Mouse (Mus musculus) midbrain, embryonic 12.5 days (tissue): ENCODE results near the gene Enpp7. TPM values are rescaled to one million over a fixed set of nuclear protein-coding genes. Genes with fewer than 3 reads are reported as not detected.
A peak's percentile ranks its signal among the peaks of the same experiment; 100 is the strongest.

Source experiments
- ATAC-seq: fragments of 200-750 bp; cut with Nextera tagmentation; 2 replicates; pipeline ENCODE4 v1.8.0; 2017; ENCODE audit warnings: low read depth, moderate TSS enrichment, moderate library complexity; ENCODE audit not compliant: low FRiP score
- H3K27ac ChIP-seq: fragments of 300-500 bp; sonication (generic); replicated peaks from 2 replicates; pipeline ENCODE4 v1.5.1; 2016; ENCODE audit warnings: mild to moderate bottlenecking
- H3K27me3 ChIP-seq: fragments of 300-500 bp; sonication (generic); 2 replicates; pipeline ENCODE4 v1.6.1; 2016; ENCODE audit warnings: mild to moderate bottlenecking
- H3K36me3 ChIP-seq: fragments of 300-500 bp; sonication (generic); 2 replicates; pipeline ENCODE4 v1.6.1; 2016
- H3K4me1 ChIP-seq: fragments of 300-500 bp; sonication (generic); 2 replicates; pipeline ENCODE4 v1.6.1; 2016
- H3K4me2 ChIP-seq: fragments of 300-500 bp; sonication (generic); replicated peaks from 2 replicates; pipeline ENCODE4 v1.6.1; 2016; ENCODE audit warnings: mild to moderate bottlenecking, moderate library complexity
- H3K4me3 ChIP-seq: fragments of 300-500 bp; sonication (generic); 2 replicates; pipeline ENCODE4 v1.5.1; 2016; ENCODE audit warnings: mild to moderate bottlenecking
- H3K9ac ChIP-seq: fragments of 300-500 bp; sonication (generic); replicated peaks from 2 replicates; pipeline ENCODE4 v1.6.1; 2016; ENCODE audit warnings: mild to moderate bottlenecking, moderate library complexity
- H3K9me3 ChIP-seq: fragments of 300-500 bp; sonication (generic); 2 replicates; pipeline ENCODE4 v1.6.1; 2016; ENCODE audit warnings: mild to moderate bottlenecking
- WGBS: fragments of 180-500 bp; shearing (Covaris S2); methylation state at CpG from one replicate; pipeline ENCODE4 v1.1.7; 2016; 5-methylcytosine and 5-hydroxymethylcytosine counted together
- polyA plus RNA-seq: library from polyadenylated mRNA; unstranded; fragments of >200 nt; fragmentation: Nextera tagmentation; extraction: Ambion mirVana; gene quantifications from 2 replicates; pipeline ENCODE4 v1.2.1, GENCODE M21; 2016

Gene Enpp7
- polyA plus RNA-seq, 1 experiment from 2014 or later: not detected

DNA sequence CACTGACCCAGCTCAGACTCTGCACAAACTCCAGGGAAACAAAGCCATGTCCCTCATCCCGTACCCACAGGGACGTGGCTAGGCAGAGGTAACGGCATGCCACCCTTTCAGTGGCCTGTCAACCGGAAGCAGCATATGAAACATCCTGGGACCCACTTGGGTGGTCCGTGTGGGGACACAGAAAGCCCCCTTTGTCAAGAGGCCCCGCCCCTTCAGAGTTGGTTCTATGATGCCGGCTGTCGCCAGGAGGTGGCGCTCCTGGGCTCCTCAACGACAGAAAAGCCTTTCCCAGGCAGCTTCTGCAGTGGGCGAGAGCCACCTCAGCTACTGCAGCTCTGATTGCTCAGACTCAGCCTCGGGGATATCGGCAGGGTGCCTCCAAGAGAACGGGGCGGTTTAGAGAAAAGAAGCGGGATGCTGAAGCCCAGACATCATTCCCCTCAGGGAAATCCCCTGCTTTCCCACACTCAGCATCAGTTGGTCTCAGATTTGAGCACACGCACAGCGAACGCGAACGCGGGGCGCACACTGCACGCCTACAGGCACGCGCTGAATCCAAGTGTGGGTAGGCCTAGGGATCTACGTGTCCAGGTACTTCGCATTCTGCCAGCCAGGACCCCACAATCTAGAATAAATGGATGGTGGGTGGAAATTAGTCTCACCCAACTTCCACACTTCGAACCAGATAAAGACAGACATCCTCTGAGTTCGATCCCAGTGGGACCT is 10.7 kb downstream of the Enpp7 start:
- Histone ChIP-seq H3K27ac (peak overlapping the region; percentile 72), H3K4me3 (peak overlapping the region; percentile 28), H3K9ac (peak overlapping the region; percentile 34; the same call in 1 of the 2 replicates), H3K4me1 (peaks cover 34% of the 10 kb centered on the region), H3K4me2 (peak overlapping the region; percentile 60), H3K9me3 (no peaks in the 10 kb centered on the region), H3K36me3 (no peaks in the 10 kb centered on the region), H3K27me3 (peaks cover 46% of the 10 kb centered on the region)
- ATAC-seq: peak; percentile 75
- 5% methylated on average over 30 of the region's 30 CpGs for WGBS

DNA sequence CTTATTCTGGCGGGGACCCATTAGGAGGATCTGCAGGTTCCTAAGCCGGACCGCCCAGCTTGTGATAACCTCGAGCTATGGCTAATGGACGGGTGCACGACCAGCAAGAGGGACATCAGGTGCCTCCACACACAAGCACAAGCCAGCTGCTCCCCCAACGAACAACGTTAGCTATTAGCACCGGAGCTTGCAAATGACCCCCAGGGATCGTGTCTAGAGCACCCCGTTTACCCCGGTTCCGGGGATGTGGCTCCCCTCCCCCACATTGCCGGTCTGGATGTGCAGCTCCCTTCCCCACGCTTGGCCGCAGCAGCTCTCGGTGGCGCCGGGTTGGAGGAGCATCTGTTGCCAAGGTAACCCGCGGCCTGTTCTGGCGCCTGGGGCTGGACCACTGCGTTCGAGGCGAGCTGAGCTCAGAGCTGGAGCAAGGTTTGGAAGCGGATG is 11.4 kb downstream of the Enpp7 start:
- Histone ChIP-seq H3K27me3 (peaks cover 39% of the 10 kb centered on the region), H3K9me3 (no peaks in the 10 kb centered on the region), H3K4me3 (peak overlapping the region; percentile 28), H3K9ac (peak overlapping the region; percentile 44; the same call in 1 of the 2 replicates), H3K4me1 (peaks cover 33% of the 10 kb centered on the region), H3K27ac (peak overlapping the region; percentile 72), H3K4me2 (peak overlapping the region; percentile 60), H3K36me3 (no peaks in the 10 kb centered on the region)
- ATAC-seq: peak; percentile 75
- 2% methylated on average over 26 of the region's 26 CpGs for whole genome bisulfite sequencing

DNA sequence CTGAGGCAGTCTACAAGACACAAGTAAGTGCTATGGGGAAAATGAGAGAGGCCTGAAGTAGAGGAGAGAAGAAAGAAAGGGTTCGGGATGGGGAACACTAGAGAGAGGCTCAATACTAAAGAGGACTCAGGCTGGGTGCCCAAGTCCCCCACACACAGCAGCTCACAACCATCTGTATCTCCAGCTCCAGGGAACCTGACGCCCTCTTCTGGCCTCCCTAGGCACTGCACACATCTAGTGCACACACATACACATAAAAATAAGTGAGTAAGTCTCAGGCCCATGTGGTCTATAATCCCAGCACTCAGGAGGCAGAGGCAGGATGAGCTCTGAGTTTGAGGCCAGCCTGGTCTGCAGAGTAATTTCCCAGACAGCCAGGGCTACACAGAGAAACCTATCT is 12.9 kb downstream of the Enpp7 start:
- H3K9ac ChIP-seq: no peak overlapping the region
- H3K27me3 ChIP-seq: peaks cover 37% of the 10 kb centered on the region
- H3K4me1 ChIP-seq: peaks cover 21% of the 10 kb centered on the region
- no peak overlapping the region for H3K4me2 ChIP-seq
- 69% methylated on average over 2 of the region's 2 CpGs for whole genome bisulfite sequencing
- H3K36me3 ChIP-seq: no peaks in the 10 kb centered on the region
- no peak overlapping the region for H3K27ac ChIP-seq
- no peaks in the 10 kb centered on the region for H3K9me3 ChIP-seq
- ATAC-seq: no peak
- H3K4me3 ChIP-seq: no peak overlapping the region

DNA sequence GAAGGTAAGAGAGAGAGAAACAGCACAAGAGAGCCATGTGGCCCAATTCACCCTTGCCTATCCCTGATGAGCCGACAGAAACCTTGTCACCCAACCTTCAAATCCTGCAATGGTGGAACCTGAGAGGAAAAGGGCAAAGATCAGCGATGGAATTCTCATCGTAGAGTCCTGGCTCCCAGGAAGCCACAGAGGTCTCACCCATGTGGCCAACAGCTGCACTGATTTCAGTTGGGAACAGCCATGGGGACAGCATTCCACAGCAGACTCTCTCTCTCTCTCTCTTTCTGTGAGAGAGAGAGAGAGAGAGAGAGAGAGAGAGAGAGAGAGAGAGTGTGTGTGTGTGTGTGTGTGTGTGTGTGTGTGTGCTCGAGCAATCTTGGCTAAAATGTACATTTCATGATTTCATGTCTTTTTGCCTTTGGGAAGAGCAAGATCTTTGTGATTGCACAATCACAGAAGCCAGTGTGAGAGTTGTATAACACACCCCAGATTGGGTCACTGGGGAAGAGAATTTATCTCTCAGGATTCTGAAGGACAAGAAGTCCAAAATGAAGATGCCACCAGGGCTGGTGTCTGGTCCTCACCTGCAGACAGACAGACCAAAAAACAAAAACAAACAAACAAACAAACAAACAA is 13.6 kb downstream of the Enpp7 start:
- no peak for ATAC-seq
- no peaks in the 10 kb centered on the region for H3K36me3 ChIP-seq
- H3K27ac ChIP-seq: no peak overlapping the region
- no peak overlapping the region for H3K4me2 ChIP-seq
- H3K4me1 ChIP-seq: peaks cover 21% of the 10 kb centered on the region
- H3K9ac ChIP-seq: no peak overlapping the region
- WGBS: 66% methylated on average over 4 of the region's 4 CpGs
- H3K27me3 ChIP-seq: peaks cover 33% of the 10 kb centered on the region
- H3K9me3 ChIP-seq: no peaks in the 10 kb centered on the region
- H3K4me3 ChIP-seq: no peak overlapping the region

DNA sequence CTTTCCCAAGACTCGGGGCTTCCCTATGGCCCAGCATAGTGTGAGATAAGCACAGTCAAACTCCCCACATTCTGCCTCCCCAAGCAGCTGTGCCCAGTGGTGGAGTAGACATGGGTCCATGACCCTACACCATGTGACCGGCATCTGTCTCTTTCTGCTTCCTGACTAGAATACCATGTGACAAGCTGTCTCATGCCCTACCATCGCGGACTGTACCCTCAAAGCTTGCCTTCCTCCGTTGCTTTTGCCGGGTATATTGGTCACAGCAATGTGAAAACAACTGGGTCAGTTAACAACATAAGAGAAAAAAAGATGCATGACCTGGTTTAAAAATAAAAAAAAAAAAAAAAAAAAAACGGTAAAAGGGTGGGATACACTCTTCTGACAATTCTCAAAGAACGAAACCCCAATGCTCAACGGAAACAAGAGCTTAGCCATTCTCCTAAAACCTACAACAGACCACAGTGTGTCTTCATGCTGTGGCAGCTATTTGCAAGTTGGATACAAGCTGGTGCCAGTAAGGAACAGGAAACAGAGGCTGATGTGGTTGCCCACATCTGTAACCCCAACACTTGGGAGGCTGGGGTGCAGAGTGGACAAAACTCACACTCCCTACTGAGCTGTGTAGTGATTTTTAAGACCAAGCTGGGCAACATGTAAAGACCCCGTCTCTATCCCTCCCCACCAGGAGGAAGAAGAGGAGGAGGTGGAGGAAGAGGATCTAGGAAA is 17.7 kb downstream of the Enpp7 start:
- Histone ChIP-seq H3K9me3 (no peaks in the 10 kb centered on the region), H3K27me3 (peaks cover 7% of the 10 kb centered on the region; the same call in 1 of the 2 replicates), H3K9ac (no peak overlapping the region), H3K4me2 (no peak overlapping the region), H3K27ac (no peak overlapping the region), H3K4me3 (no peak overlapping the region), H3K36me3 (no peaks in the 10 kb centered on the region), H3K4me1 (no peaks in the 10 kb centered on the region; the same call in 1 of the 2 replicates)
- ATAC-seq: no peak
- 89% methylated on average over 10 of the region's 10 CpGs for WGBS

DNA sequence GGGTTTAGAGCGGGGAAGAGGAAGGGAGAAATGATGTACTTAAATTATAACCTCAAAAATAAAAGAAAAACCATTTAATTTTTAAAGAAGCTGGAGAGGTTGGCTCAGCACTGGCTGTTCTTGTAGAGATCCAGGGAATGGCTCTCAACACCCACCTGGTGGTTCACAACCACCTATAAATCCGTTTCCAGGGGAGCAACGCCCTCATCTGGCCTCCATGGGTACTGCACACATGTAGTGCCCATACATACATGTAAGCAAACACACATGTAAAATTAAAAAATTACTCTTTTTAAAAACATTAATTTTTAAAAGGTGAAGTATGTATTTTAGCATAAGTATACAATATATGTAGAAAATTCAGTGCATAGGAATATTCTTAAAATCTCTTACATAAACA is 18.5 kb downstream of the Enpp7 start:
- peaks cover 3% of the 10 kb centered on the region; the same call in 1 of the 2 replicates for H3K27me3 ChIP-seq
- H3K27ac ChIP-seq: no peak overlapping the region
- 65% methylated on average over 3 of the region's 3 CpGs for WGBS
- H3K9me3 ChIP-seq: no peaks in the 10 kb centered on the region
- H3K36me3 ChIP-seq: no peaks in the 10 kb centered on the region
- no peak overlapping the region for H3K9ac ChIP-seq
- no peak overlapping the region for H3K4me2 ChIP-seq
- H3K4me3 ChIP-seq: no peak overlapping the region
- no peak for ATAC-seq
- no peaks in the 10 kb centered on the region; the same call in 1 of the 2 replicates for H3K4me1 ChIP-seq

DNA sequence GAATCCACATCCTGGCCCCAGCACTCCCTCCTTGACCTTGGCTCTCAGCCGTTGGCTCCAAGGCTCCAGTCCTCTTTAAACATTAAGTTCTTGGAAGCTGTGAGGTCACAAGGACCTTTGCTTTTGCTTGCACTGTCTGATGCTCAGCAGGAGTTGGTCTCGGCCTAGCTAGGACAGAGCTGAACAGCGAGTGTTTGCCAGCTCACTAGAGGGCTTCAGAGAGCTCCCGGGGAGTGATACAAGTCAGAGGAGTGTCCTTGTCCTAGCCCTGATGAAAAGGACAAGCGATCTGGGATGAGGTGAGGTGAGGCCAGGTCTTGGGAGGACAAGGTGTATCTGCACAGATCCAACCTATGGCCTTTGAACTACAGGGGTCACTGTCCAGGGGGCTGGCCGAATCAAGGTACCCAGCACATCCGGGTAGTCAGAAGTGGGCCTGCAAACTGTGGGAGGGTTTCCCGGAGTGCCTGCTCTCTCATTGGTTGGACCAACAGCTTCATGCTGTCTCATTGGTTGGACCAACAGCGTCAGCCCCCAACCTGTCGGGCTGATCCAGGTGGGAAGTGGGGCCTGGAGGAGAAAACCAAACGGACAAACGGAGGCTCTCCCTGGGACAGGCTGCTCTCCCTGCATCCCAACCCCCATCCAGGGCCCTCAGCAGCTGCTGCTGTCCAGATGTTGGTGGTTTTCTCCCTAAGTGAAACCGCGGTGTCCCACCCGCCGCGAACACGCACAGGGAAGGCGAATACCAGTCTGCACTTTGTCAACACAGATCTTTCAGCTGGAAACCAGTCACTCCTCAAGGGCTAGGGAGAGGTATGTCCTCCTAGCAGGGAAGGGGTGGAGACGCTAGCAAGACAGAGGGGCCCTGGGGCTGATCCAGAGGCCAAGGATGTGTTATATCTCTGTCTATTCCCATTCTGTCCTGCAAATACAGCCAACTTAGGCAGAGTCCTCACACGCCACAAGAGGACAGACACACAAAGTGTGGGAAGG is 19.8 kb downstream of the Enpp7 start:
- Histone ChIP-seq H3K9ac (no peak overlapping the region), H3K27ac (no peak overlapping the region), H3K4me1 (no peaks in the 10 kb centered on the region; the same call in 1 of the 2 replicates), H3K36me3 (no peaks in the 10 kb centered on the region), H3K27me3 (no peaks in the 10 kb centered on the region; the same call in 1 of the 2 replicates), H3K4me3 (peak overlapping the region; percentile 25), H3K4me2 (peak overlapping the region; percentile 42), H3K9me3 (no peaks in the 10 kb centered on the region)
- WGBS: 20% methylated on average over 21 of the region's 21 CpGs
- ATAC-seq: no peak

DNA sequence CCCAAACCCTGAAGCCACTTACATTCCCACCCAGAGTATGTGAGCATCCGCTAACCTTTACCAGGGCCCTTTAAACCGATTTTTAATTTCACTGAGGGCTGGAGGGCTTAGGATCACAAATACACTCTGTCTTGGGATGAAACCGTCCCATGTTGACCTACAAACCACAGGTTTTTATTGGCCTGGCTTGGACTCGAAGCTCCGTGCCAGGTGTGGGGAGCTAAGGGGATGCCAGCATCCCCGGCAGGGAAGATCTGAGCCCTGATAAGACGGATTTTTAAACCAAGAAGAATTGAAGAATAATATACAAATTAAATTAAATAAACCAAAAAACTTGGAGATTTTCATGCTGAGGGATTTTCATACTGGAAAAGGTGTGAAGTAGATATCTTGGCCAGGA is 26.5 kb downstream of the Enpp7 start:
- H3K9me3 ChIP-seq: no peaks in the 10 kb centered on the region

DNA sequence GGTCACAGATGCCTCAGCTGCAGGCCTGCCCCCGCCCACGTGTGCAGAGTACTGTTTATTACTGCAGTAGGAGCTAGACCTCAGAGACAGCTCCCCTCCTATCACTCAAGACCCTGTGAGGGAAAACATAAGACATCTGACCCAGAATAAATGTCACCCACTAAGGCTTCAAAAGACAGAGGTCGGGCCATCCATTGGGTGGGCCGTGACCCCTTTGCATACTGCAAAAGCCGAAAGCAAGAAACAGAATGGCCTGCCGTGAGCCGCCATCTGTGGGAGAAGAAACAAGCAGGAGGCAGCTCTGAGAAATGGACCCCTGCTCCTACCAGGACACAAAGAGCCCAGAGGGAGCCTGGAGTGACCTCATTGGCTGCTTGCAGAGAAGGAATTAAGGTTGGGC is 29.5 kb downstream of the Enpp7 start:
- WGBS: 45% methylated on average over 7 of the region's 7 CpGs
- Histone ChIP-seq H3K27ac (no peak overlapping the region), H3K27me3 (peaks cover 24% of the 10 kb centered on the region), H3K4me1 (peaks cover 9% of the 10 kb centered on the region), H3K4me2 (no peak overlapping the region), H3K4me3 (no peak overlapping the region), H3K9me3 (no peaks in the 10 kb centered on the region), H3K36me3 (no peaks in the 10 kb centered on the region), H3K9ac (no peak overlapping the region)
- ATAC-seq: no peak

More for the DNA sequence above, 26.5 kb downstream of the Enpp7 start:
- Histone ChIP-seq H3K4me3 (no peak overlapping the region), H3K4me2 (no peak overlapping the region), H3K27ac (no peak overlapping the region), H3K9ac (no peak overlapping the region), H3K4me1 (no peaks in the 10 kb centered on the region), H3K36me3 (no peaks in the 10 kb centered on the region), H3K27me3 (0 out of 2 replicates have a peak, but pooled peaks cover under 1% of the 10 kb centered on the region)
- ATAC-seq: no peak
- 81% methylated on average over 7 of the region's 7 CpGs for WGBS

DNA sequence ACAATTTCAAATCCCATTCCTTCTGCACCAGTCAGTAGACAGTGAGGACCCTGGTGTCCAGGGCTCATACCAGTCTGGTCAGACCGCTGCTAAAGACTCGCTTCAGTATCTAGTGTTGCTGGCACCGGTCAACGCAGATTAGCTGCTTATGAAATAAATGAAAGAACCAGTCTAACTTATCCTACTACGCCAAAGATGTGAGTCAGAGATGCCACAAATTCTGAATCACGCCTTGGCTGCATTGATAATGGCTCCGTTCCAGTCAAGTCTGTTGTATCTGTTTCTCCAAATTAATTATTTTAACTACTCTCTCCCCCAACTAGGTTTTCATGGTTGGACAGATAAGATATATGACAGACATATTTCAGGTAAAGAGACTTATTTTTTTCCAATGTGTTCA is 33.2 kb downstream of the Enpp7 start:
- Histone ChIP-seq H3K4me1 (peaks cover 33% of the 10 kb centered on the region), H3K9ac (no peak overlapping the region), H3K27me3 (peaks cover 24% of the 10 kb centered on the region), H3K4me2 (no peak overlapping the region), H3K9me3 (no peaks in the 10 kb centered on the region), H3K36me3 (peaks cover 7% of the 10 kb centered on the region), H3K4me3 (no peak overlapping the region), H3K27ac (no peak overlapping the region)
- no peak for ATAC-seq
- 97% methylated on average over 7 of the region's 7 CpGs for WGBS
